19 mouse cellular contexts compared by ENCODE assay signal in genomic region chr14:25504241-25504640, GRCm38 (mm10). TPM values are rescaled to one million over a fixed set of nuclear protein-coding genes. Genes with fewer than 3 reads are reported as not detected.
DNase-seq lines count a peak whose midpoint lies in the region; ATAC-seq and TF ChIP-seq lines count a peak whose summit lies in the region.
"Had no signal": no experiment of that assay in that cellular context is flagged by ENCODE, and none has a peak within 500 bp of the region (broad histone marks: within the 10 kb centered on the region; RNA-seq: fewer than 3 reads in every experiment).

No protein-coding gene starts in this region.

- no peak for TF ChIP-seq CTCF in lung, postnatal 0 days (IDR thresholded peaks at IDR 0.05)

- 84% methylated on average over 3 of the region's 3 CpGs for WGBS in embryonic facial prominence, embryonic 12.5 days
- 85% methylated on average over 3 of the region's 3 CpGs for WGBS in embryonic facial prominence, embryonic 10.5 days
- 76% methylated on average over 3 of the region's 3 CpGs for WGBS in intestine, embryonic 16.5 days
- WGBS in intestine, embryonic 15.5 days = 65% methylated on average over 3 of the region's 3 CpGs
- WGBS in lung, postnatal 0 days = 52% methylated on average over 3 of the region's 3 CpGs

- DNase-seq in embryonic facial prominence, embryonic 10.5 days (ENCODE audit: low spot score) = no peak
- peak; percentile 80 for DNase-seq in Muller cell, postnatal 12 days (ENCODE audit: inconsistent ontology term)
- peak; percentile 70 for DNase-seq in lung, postnatal 0 days (ENCODE audit: low spot score)
- no peak for DNase-seq in layer of hippocampus, adult 18-20 months (ENCODE audit: low spot score in 2 of 2)
- no peak for DNase-seq in embryo, embryonic 9.5 days (ENCODE audit: extremely low spot score)
- DNase-seq: cerebellum, postnatal 25 days; heart, adult 2 months; kidney, adult 2 months; kidney, postnatal 4 days; layer of hippocampus, postnatal 36 days had no signal

- no peak overlapping the region for H3K27ac ChIP-seq in embryonic facial prominence, embryonic 12.5 days
- no peak overlapping the region for H3K27ac ChIP-seq in embryonic facial prominence, embryonic 10.5 days (replicated peaks)
- H3K27ac ChIP-seq in intestine, embryonic 16.5 days (ENCODE audit: low read length) = no peak overlapping the region
- no peak overlapping the region for H3K27ac ChIP-seq in intestine, embryonic 15.5 days
- H3K27ac ChIP-seq in lung, postnatal 0 days (ENCODE audit: low read length) = peak overlapping the region; percentile 71
- H3K27ac ChIP-seq: hindbrain, embryonic 15.5 days; neural tube, embryonic 12.5 days had no signal

- H3K27me3 ChIP-seq in embryonic facial prominence, embryonic 12.5 days = no peaks in the 10 kb centered on the region
- no peaks in the 10 kb centered on the region for H3K27me3 ChIP-seq in embryonic facial prominence, embryonic 10.5 days (replicated peaks; ENCODE audit: low read depth, poor library complexity, severe bottlenecking)
- no peaks in the 10 kb centered on the region for H3K27me3 ChIP-seq in intestine, embryonic 16.5 days (replicated peaks; ENCODE audit: control insufficient read depth, insufficient read depth, low read length)
- no peaks in the 10 kb centered on the region for H3K27me3 ChIP-seq in intestine, embryonic 15.5 days (replicated peaks)
- H3K27me3 ChIP-seq in lung, postnatal 0 days (replicated peaks; ENCODE audit: insufficient read depth, low read length) = no peaks in the 10 kb centered on the region
- H3K27me3 ChIP-seq: embryonic facial prominence, embryonic 15.5 days; hindbrain, embryonic 15.5 days; neural tube, embryonic 12.5 days had no signal

- H3K9me3 ChIP-seq in embryonic facial prominence, embryonic 12.5 days = no peaks in the 10 kb centered on the region
- H3K9me3 ChIP-seq in embryonic facial prominence, embryonic 10.5 days = no peaks in the 10 kb centered on the region
- no peaks in the 10 kb centered on the region for H3K9me3 ChIP-seq in intestine, embryonic 16.5 days (ENCODE audit: control insufficient read depth, low read length)
- no peaks in the 10 kb centered on the region for H3K9me3 ChIP-seq in intestine, embryonic 15.5 days
- no peaks in the 10 kb centered on the region for H3K9me3 ChIP-seq in lung, postnatal 0 days (ENCODE audit: low read length)
- H3K9me3 ChIP-seq: embryonic facial prominence, embryonic 15.5 days; hindbrain, embryonic 15.5 days; neural tube, embryonic 12.5 days had no signal

- no peak overlapping the region for H3K4me3 ChIP-seq in embryonic facial prominence, embryonic 12.5 days
- H3K4me3 ChIP-seq in embryonic facial prominence, embryonic 10.5 days = no peak overlapping the region
- H3K4me3 ChIP-seq in intestine, embryonic 16.5 days (ENCODE audit: low read length) = no peak overlapping the region
- no peak overlapping the region for H3K4me3 ChIP-seq in intestine, embryonic 15.5 days (replicated peaks)
- no peak overlapping the region for H3K4me3 ChIP-seq in lung, postnatal 0 days (ENCODE audit: low read depth, low read length)
- H3K4me3 ChIP-seq: embryonic facial prominence, embryonic 15.5 days; heart, adult 2 months; hindbrain, embryonic 15.5 days; neural tube, embryonic 12.5 days had no signal

- peaks cover 28% of the 10 kb centered on the region for H3K4me1 ChIP-seq in embryonic facial prominence, embryonic 12.5 days
- H3K4me1 ChIP-seq in embryonic facial prominence, embryonic 10.5 days = peaks cover 58% of the 10 kb centered on the region
- peaks cover 60% of the 10 kb centered on the region for H3K4me1 ChIP-seq in intestine, embryonic 16.5 days (ENCODE audit: control insufficient read depth, insufficient read depth, low read length)
- H3K4me1 ChIP-seq in intestine, embryonic 15.5 days (replicated peaks) = peaks cover 48% of the 10 kb centered on the region
- peaks cover 37% of the 10 kb centered on the region; the same call in 1 of the 2 replicates for H3K4me1 ChIP-seq in lung, postnatal 0 days (ENCODE audit: insufficient read depth, low read depth, low read length)

- H3K4me2 ChIP-seq in embryonic facial prominence, embryonic 12.5 days (replicated peaks) = no peak overlapping the region
- no peak overlapping the region for H3K4me2 ChIP-seq in intestine, embryonic 16.5 days (ENCODE audit: low read depth, low read length)
- no peak overlapping the region for H3K4me2 ChIP-seq in intestine, embryonic 15.5 days (replicated peaks)
- no peak overlapping the region for H3K4me2 ChIP-seq in lung, postnatal 0 days (replicated peaks; ENCODE audit: low read depth, low read length)
- H3K4me2 ChIP-seq: embryonic facial prominence, embryonic 15.5 days; hindbrain, embryonic 15.5 days; neural tube, embryonic 12.5 days had no signal

- no peak for ATAC-seq in embryonic facial prominence, embryonic 12.5 days (ENCODE audit: insufficient number of reproducible peaks, insufficient read depth, low FRiP score, low TSS enrichment)
- ATAC-seq in intestine, embryonic 16.5 days = no peak
- ATAC-seq in intestine, embryonic 15.5 days = no peak
- ATAC-seq in lung, postnatal 0 days = peak; percentile 23
- ATAC-seq: activated CD4-positive, CD25-positive, alpha-beta regulatory T cell, adult 4 months; forebrain, embryonic 14.5 days; midbrain, embryonic 16.5 days had no signal

- 0 out of 2 replicates have a peak overlapping the region, but pooled peaks have one; percentile 1 for H3K9ac ChIP-seq in embryonic facial prominence, embryonic 12.5 days
- peak overlapping the region; percentile 8; the same call in 1 of the 2 replicates for H3K9ac ChIP-seq in intestine, embryonic 16.5 days (ENCODE audit: low read depth, low read length)
- H3K9ac ChIP-seq in intestine, embryonic 15.5 days = no peak overlapping the region
- no peak overlapping the region for H3K9ac ChIP-seq in lung, postnatal 0 days (replicated peaks; ENCODE audit: low read depth)
- H3K9ac ChIP-seq: embryonic facial prominence, embryonic 15.5 days; hindbrain, embryonic 15.5 days; neural tube, embryonic 12.5 days had no signal

- TF ChIP-seq EP300 in lung, postnatal 0 days (IDR thresholded peaks at IDR 0.05) = peak; percentile 42; the same call in 1 of the 2 replicates

- H3K36me3 ChIP-seq in embryonic facial prominence, embryonic 12.5 days = peaks cover 60% of the 10 kb centered on the region
- peaks cover 78% of the 10 kb centered on the region for H3K36me3 ChIP-seq in embryonic facial prominence, embryonic 10.5 days (replicated peaks)
- H3K36me3 ChIP-seq in intestine, embryonic 16.5 days (ENCODE audit: control insufficient read depth, insufficient read depth, low read length) = peaks cover 2% of the 10 kb centered on the region
- H3K36me3 ChIP-seq in intestine, embryonic 15.5 days = peaks cover 14% of the 10 kb centered on the region; the same call in 1 of the 2 replicates
- H3K36me3 ChIP-seq in lung, postnatal 0 days (ENCODE audit: insufficient read depth, low read length) = peaks cover 4% of the 10 kb centered on the region; the same call in 1 of the 2 replicates

RNA-seq across cellular contexts. Expression of gene Zmiz1, which starts 45.3 kb away (rescaled TPM):
- polyA plus RNA-seq in embryonic facial prominence, embryonic 12.5 days (2016; fragmentation: Nextera tagmentation; extraction: Ambion mirVana) = 43.8 and 46.3 TPM in 2 replicates
- 42.8 and 45.6 TPM in 2 replicates for polyA plus RNA-seq in embryonic facial prominence, embryonic 10.5 days (2016; fragmentation: Nextera tagmentation; extraction: Ambion mirVana)
- 21.2 and 22.3 TPM in 2 replicates for polyA plus RNA-seq in intestine, embryonic 16.5 days (2015; fragmentation: Nextera tagmentation; extraction: Ambion mirVana)
- polyA plus RNA-seq in intestine, embryonic 15.5 days (2015; fragmentation: Nextera tagmentation; extraction: Ambion mirVana) = 26.3 and 28.0 TPM in 2 replicates
- 18.0 and 20.2 TPM in 2 replicates for polyA plus RNA-seq in lung, postnatal 0 days (2015; fragmentation: Nextera tagmentation; extraction: Ambion mirVana)
- total RNA-seq in layer of hippocampus, adult 18-20 months (2021) = 10 to 100 TPM; 86.3 to 88.2 TPM

Comparison
In these comparisons a context has a peak if more than half of its experiments do, and no peak if none do; other contexts are left out.
1. H3K9ac ChIP-seq: peak in embryonic facial prominence, embryonic 12.5 days (single experiment) and intestine, embryonic 16.5 days (single experiment); none in intestine, embryonic 15.5 days (single experiment) and lung, postnatal 0 days (single experiment).
2. DNase-seq: peak in Muller cell, postnatal 12 days (single experiment) and lung, postnatal 0 days (single experiment); none in embryonic facial prominence, embryonic 10.5 days (single experiment), layer of hippocampus, adult 18-20 months (0 of 2) and embryo, embryonic 9.5 days (single experiment).